Mouse (Mus musculus) lung, adult 2 months (tissue): Measurements from ENCODE around the gene Mphosph10.

Experiments
- CTCF ChIP-seq: fragments of 200-500 bp; IDR thresholded peaks from 2 replicates; pipeline ENCODE4 v1.5.1; 2011; ENCODE audit warnings: mild to moderate bottlenecking, low read length, control low read depth; ENCODE audit not compliant: insufficient read depth
- POLR2A ChIP-seq: fragments of 200-500 bp; IDR thresholded peaks from 2 replicates; pipeline ENCODE4 v1.6.1; 2011; ENCODE audit warnings: low read depth, mild to moderate bottlenecking, control low read depth, low read length, borderline replicate concordance; ENCODE audit errors: extremely low read depth

DNA sequence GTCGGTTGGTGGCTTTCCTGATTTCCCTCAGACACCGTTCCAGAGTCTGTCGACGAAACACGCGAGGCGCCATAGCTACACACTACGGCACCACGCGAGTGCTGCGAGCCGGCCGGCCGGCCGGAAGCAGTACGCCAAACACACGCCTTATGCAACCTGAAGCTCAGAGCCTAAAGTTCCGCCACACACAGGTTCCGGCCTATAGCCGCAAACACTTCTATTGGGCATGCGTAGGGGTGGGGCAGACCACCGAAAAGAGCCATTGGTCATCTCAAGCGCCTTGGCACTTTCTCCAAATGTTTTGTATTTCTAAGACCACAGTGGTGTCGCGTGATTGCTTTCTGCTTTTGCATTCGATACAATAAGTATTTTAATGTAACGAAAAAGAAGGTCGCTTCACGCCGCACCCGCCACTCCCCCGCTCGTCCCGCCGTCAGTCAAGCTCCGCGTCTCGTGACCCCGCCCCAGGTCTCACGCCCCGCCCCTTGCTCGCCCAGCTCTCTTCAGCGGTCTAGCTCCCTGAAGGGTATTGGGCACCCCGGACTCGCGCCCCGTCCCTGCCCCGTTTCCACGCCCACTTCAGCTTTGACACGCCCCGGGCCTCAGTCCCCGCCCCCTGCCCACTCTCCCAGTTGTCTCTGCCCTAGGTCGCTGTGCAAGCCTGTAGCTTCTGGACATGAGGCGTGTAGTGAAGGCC is at the start of gene Mphosph10, which contains the start of gene Mcee:
- TF ChIP-seq CTCF, result no peak
- TF ChIP-seq POLR2A, result peak; percentile 80
